Mouse (Mus musculus) kidney, postnatal 36 days (tissue): ENCODE data around the gene Rasgrf1.
A peak's percentile ranks its signal among the peaks of the same experiment; 100 is the strongest.

Experiments
- DNase-seq, 2 experiments: peaks; one replicate each; pipeline ENCODE4 v3.0.0; 2021 to 2022; ENCODE audit warnings: mixed read lengths in 2 of 2

Rasgrf1 gene

DNA sequence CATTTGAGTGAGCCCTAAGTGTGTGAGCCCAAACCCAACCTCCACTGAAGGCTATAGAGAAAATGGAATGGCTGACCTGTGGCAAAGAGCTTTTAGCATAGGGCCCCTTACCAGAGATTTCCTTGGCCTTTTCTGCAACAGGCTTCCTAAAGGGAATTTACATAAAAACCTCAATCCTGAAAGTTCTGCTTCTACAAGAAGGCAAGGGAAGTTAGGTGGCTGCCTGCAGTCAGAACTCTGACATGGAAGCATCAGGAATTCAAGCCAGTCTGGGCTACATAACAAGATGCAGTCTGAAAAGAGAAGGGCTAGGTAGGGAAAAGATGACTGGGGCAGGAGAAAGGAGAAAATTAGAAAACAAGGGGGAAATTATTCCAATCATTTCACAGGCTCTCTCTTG lies 1.8 kb upstream of the Rasgrf1 start:
- DNase-seq: no peak

DNA sequence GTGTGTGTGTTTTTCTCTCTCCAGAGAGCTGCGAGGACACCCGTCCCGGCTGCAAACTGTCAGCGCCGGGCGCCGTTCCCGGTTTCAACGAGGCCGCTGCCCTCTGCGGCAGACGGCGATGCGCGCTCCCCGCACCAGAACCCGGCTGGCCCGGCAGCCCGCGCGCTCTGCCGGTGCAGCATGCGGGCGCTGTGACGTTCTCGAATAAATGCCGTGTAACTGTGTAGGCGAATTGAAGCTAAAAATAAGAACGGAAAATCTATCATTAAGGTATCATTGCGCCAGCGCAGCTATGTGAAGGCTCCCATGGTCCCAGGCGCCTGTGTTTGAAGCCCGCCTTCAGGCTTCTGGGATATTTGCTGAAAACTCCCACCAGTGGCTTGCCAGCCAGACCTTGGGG lies 1.1 kb upstream of the Rasgrf1 start:
- peak in 1 of 2 experiments; percentile 28 for DNase-seq

DNA sequence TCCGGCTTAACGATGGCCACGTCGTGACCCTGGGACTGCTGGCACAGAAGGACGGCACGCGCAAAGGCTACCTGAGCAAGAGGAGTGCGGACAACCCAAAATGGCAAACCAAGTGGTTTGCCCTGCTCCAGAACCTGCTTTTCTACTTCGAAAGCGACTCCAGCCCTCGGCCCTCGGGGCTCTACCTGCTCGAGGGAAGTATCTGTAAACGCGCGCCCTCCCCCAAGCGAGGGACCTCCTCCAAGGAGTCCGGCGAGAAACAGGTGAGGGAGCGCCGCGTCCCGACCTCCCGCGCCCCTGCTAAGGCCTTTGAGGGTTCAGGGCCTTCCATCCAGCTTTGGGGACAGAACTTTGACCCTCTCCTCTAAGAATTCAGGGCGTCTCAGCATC lies 298 bp downstream of the Rasgrf1 start:
- no peak for DNase-seq

DNA sequence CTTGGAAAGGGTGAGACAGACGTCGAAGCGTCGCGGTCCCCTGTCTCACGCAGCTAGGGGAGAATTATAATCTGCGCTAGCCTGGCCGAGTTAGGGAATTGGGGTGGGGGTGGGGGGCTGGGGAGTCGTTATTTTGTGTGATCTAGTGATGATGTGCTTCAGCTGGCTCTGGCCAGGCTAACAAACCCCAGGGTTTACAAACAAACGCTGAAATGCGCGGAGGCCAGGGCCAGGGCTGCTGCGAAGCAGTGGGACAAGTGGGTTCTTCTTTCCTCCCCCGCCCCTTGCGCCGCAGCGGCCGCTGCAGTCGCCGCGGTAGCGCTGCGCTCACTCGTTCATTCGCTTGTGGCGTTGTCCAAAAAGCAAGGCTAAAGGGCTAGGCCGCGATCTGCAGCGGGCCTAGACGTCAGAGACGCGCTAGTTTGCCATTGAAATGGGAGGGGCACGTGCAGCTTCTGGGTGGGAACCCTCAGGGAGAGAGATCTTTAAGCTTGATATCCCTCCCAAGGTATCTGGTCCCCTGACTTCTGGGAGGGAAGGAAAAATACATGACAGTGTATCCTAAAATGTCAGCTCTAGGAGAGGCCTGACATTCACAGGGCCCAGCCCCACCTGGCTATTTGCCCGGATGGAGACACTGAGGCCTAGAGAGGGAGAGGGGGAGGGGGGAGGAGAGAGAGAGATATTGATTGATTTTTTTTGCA lies 1.2 kb downstream of the Rasgrf1 start:
- no peak for DNase-seq

DNA sequence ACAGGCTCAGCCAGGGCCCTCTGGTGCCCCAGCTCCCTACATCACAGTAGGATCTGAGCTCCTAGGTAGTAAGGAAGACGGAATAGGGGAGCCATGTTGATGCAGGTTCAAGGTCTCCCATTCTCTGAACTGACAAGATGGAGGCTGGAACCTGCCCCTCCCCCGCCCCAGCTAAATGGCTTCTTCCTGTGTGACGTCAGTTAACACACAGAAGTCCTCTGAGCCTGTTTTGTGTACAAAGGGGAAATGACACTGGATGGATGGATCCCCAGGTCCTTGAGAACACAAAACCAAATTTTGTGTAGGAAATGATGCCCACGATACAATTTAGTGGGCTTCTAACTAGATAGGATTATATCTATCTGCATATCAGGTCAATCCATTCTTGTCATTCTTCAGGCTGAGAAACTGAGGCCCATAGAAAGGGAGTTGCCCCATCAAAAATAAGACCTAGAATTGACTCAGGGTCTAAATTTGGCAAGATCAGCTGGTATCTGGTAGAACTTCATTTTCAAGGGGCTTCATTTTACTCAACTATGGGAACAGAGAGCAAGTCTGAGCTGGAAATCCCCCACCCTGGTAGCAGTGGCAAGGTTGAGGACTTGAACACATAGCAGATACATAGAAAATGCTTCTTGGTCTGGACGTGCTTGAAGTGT lies 2.3 kb downstream of the Rasgrf1 start:
- DNase-seq: no peak

DNA sequence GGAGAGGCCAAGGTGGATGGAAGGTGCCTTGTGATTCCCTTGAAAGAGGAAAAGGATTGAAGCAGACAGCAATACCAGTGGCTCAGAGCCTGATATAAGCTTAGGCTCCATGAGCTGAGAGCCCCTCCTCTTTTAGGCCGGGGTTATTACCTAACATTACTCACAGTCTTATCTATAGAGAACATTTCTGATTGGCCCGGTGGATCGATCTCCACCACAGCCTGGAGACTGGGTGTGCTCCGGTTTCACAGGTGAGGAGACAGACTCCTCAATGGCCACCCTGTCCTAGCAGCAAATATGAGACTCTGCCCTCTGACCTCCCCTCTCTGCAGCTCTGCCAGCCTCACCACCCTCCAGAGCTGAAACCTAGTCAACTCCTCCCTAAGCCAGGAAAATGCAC lies 3.4 kb downstream of the Rasgrf1 start:
- no peak for DNase-seq

DNA sequence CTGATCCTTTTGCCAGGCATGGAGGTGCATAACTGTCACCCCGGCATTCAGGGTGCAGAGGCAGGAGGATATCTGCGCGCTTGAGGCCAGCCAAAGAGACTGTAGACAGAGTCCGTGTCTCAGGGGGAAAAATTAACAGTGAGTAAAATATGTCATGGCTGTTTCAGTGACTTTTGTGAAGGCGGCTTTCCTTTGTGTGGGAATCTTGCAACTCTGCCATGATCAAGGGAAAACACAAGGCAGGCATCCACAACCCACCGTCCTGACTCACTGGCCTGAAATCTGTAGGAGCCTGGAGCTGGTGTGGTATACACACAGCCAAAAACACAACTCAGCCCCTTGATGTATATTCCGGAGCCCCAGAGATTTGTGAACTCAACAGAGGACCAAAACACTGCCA lies 6.8 kb downstream of the Rasgrf1 start:
- no peak for DNase-seq

DNA sequence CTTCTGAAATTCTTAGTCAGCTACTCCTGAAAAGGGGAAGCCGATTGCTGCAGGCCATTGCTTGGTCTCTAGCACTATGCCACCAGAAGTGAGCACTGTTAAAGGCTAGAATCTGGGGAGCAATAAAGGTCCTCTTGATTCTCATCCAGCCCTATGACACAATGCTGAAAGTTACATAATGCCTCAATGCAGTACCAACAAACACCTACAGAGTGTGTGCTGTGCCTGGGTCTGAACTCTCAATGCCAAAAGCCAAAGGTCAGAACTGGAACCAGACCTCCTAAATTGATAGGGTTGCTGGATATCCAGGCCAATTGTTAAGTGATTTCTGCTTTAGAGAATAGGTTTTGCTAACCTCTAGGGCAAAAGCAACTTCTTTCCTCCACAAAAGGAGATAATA lies 7.7 kb downstream of the Rasgrf1 start:
- no peak for DNase-seq

DNA sequence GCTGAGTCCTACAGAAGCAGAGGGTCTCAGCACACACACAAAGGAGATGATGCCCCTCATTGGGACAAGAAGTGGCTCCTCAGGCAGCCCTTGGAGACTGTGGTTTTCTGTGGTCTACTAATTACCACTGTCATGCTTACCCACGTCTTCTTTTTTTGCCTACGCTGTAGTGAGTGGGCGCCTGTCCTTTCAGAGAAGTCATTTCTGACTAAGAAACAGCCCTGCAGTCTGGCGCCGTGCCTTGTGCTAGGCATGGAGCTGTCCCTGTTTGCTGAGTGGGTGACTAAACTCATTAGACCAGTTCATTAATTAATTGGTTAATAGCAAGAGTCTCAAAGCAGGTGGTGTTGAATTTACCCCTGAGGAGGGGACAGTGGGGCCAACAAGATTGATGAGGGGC lies 9.1 kb downstream of the Rasgrf1 start:
- no peak for DNase-seq

DNA sequence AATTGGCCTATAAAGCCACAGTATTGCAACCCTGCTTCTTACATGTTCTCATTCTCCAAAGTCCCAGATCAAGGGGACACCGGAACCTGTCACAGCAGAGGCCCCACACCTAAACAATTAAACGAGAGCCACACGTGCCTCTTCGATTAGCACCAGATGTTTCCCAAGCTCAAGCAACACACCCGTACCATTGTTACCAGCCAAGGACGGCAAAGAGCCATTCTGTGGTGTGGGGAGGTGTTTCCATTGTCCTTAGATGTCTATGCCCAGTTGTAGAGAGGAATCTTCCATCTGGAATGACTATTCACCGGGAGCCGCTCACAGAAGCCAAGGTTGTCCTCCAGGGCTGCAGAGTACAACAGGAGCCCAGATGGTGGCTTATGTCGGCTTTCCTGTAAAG lies 11.4 kb downstream of the Rasgrf1 start:
- DNase-seq: no peak

DNA sequence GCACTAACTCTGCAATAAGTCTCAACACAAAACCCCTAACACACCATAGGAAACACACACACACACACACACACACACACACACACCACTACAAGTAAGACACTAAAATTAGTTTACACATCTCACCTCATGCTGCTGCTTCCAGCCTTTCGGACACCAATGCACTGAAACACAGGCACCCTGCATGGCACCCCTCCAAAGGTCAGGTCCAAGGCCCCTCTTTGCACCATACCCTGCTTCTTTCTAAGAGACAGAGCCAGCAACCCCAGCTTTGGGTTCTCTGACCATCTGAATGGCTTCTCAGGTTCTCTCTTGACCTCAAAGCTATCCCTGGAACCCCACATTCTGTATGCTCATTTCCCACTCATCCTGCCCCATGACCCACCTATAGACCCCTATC lies 13.0 kb downstream of the Rasgrf1 start:
- no peak for DNase-seq

DNA sequence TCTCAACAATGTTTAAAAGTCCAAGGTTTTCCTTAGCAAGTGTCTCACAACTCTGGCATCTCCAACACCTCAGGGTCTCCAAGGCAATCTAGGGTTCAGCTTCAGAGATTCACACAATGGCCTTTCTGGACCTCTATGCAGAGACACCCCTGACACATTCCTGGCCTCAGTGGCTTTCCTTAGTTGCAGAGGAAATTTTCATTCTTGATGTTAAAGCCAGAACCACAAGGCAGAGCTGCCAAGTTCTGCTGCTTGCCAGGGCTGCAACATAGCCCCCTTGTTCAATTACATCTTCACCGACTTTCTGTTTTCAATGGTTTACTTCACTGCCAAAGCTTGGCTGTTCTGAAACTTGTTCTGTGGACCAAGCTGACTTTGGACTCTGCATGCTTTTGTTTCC lies 15.1 kb downstream of the Rasgrf1 start:
- DNase-seq: no peak

DNA sequence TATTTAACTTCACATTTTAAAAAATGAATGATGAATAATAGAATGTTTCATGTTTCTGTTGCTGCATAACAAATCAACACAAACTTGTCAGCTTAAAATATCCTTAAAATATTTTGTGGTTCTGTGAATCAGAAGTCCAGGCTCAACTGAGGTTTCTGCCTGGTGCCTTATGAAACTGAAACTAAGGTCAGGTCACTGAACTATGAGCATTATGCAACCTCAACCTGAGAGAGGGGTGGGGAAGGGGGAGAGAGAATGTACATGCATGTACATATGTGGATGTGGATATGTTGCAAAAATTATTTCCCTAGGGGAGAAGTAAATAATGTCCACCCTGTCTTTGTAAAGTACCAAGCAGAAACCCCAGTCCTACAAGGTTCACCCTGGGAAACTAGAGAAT lies 18.8 kb downstream of the Rasgrf1 start:
- DNase-seq: no peak

DNA sequence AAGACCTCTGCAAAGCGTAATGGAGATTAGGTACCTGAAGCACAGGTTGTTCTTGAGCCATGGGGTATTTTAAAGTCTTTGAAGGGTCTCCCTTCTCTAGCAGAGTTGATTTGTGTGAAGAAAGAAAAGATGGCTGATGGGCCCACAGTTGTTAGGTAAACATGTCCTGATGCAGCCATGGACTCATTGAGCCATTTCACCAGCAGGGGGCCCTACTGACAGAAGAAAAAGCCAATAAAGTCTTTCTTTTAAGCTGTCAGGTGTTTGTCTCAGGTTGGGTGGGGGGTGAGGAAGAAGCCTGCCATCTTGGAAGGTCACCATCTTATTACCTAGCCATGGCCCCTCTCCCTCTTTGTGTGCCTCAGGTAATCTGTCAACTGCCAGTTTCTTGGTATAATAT lies 30.7 kb downstream of the Rasgrf1 start:
- peak; percentile 7 to 42 for DNase-seq

DNA sequence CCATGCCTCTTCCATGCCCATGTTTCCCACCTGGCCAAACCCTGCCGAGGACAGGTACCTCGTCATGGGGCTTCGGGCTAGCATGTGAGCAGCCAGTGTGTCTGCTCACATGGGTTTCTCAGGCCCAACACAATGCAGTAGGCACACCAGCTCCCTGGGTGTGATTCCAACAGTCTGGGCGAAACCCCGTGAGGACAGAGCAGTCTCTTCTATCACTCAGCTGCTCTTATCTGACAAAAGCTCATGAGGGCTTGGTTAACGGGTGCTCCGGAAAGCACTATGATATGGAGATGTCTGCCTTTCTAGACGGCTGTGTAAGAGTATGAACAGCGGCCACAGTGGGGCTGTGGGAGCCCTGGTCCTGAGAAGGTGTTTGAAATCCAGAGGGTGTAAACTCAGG lies 37.1 kb downstream of the Rasgrf1 start:
- DNase-seq: no peak

DNA sequence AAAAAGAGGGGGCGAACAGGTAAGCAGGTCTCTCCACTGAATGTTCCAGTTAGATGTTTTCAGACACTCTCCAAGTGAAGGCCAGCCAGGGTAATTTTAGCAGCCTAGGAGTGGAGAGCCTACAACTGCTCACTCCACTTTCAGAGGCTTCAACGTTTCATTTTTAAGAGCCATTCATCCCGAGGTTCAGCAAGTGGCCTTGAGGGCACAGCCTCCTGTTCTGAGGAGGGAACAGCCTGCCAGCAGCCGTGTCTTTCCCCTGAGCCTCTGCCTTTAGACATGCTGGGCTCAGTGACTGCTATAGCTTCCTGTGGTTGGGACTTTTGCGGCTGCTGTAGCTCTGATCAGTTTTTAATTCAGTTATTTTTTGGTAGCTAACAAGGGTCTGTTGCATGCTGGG lies 38.9 kb downstream of the Rasgrf1 start:
- DNase-seq: no peak

DNA sequence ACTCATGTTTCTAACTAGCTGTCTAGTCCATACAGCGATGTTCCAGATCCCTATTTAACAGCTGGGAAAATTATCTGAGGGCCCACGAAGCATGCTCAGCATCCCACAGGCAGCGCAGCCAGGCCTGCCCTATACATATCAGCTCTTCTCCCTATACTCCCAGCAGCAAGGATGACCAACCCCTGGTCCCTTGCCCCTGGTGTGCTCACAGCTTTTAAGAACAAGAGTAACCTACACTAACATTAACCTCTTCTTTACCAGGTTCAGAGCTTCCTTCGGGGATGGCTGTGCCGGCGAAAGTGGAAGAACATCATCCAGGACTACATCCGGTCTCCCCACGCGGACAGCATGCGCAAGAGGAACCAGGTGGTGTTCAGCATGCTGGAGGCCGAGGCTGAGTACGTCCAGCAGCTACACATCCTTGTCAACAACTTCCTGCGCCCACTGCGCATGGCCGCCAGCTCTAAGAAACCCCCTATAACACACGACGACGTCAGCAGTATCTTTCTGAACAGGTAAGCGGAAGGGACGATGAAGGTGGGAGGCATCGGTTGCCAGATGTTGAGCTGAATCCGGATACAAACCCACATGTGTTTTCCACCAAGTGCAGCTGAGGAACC lies 44.0 kb downstream of the Rasgrf1 start:
- no peak for DNase-seq

DNA sequence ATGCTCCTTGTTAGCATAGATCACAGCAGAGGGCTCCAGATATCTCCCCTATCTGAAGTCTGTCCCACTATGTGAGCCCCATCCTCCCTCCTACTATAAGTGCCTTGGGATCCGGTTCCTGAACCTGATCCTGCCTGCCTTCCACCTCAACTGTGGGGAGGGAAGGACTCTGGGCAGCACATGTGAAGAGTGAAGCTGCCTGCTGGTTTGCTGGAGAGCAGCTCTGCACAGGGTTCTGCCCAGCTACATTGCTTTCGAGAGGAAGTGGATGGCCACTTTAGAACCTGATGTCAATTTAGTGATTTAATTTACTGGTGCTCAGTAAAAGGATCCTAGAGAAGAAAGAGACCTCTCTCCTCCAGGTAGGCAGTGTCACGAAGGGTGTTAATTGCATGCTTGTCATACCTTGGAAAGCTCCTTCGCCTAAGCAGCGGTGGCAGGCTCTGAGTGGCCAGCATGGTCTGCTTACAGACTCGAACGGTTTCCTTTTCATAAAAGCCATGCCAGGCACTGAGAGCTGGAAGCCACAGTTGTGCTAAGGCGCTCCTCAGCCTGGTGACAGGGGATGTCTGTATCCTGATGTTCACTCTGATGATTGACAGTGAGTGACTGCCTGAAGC lies 45.3 kb downstream of the Rasgrf1 start:
- no peak for DNase-seq

DNA sequence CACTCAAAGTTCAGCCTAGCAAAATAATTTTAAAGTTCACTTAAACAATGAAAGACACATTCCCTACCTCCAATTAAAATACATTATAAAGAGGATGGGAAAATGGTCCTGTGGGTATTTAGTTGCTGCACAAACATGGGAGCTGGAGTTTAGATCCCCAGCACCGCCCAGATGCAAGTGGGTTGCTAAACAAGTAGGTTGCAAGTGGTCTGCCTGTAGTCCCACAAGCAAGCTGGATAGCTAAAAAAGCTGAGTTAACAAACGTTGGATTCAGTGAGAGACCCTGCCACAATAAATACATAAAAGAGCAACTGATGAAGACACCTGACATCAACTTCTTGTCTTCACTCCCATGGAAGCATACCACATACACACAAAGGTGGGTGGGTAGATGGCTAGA lies 49.3 kb downstream of the Rasgrf1 start:
- DNase-seq: no peak

DNA sequence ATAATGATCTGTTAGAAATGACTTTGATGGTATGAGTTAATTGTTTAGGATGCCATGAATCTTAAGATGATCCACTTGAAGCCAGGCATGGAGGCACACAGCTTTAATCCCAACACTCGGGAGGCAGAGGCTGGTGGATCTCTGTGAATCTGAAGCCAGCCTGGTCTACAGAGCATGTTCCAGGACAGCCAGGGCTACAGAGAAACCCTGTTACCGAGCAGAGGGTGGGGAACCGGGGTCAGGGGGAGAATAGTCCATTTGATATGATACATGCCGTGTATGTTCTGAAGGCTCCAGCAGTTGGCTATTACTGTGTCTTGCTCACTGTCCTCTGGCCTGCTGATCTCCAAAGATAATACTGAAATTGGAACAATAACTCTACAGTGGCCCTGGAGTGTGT lies 54.4 kb downstream of the Rasgrf1 start:
- DNase-seq: no peak

DNA sequence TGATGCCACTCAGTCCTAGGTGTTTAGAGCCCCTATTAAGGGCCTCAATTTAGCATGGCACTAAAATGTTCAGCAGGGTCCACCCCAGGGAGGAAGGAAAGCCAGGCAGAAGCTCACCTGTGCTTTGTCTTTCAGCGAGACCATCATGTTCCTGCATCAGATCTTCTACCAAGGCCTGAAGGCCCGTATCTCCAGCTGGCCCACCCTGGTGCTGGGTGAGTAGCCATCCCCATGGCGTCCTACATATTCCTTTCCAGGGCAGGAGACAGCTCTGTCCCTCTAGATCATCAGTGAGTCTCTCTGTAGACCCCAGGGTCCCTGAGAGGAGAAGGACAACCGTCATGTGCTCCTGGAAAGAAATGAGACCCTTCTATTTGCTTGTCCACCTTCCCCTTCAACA lies 58.0 kb downstream of the Rasgrf1 start:
- DNase-seq: no peak

DNA sequence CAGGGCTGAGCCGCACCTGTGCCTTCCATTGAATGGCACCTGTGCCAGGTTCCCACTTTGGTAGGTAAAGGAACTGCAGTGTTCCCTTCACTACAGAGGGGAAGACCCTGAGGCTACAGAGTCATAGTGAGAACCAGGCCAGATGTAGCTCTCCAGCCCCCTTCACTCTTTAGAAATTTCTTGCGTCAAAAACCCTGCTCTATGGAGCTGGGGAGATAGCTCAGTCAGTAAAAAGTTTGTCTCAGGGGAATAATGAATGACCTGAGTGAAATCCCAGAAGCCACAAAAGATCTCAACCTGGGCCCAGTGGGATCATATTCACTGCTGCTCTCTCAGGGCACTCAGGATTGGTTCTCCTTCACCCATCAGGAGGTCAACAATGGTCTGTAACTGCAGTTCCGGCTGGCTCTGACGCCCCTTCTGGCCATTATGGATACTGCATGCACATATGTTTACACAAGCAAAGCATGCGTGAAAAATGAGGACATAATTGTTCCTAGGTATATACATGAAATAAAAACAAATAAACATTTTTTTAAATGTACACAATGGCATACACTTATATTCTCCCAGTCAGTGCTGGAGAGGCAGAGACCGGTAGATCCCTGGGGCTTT lies 59.2 kb downstream of the Rasgrf1 start:
- no peak for DNase-seq

DNA sequence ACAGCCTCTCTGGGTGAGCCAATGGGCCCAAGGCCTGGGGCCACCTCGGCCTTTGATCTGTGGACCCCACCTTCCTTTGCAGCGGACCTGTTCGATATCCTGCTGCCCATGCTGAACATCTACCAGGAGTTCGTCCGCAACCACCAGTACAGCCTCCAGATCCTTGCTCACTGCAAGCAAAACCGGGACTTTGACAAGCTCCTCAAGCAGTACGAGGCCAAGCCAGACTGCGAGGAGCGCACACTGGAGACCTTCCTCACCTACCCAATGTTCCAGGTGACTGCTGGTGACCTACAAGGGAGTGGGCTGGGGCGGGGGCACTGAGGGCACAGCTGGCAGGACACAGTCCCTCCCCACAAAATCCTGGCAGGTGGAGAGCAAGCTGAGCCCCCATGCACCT lies 60.6 kb downstream of the Rasgrf1 start:
- DNase-seq: no peak
